ENCODE assay signal across 11 mouse cellular contexts in genomic region chr2:154538310-154538709, GRCm38 (mm10). TPM values are rescaled to one million over a fixed set of nuclear protein-coding genes. Genes with fewer than 3 reads are reported as not detected.
DNase-seq lines count a peak whose midpoint lies in the region; ATAC-seq and TF ChIP-seq lines count a peak whose summit lies in the region.
"Had no signal": no experiment of that assay in that cellular context is flagged by ENCODE, and none has a peak within 500 bp of the region (broad histone marks: within the 10 kb centered on the region; RNA-seq: fewer than 3 reads in every experiment).

No protein-coding gene starts in this region.

- DNase-seq in hindbrain, embryonic 11.5 days (ENCODE audit: low spot score) = no peak
- no peak for DNase-seq in hindbrain, embryonic 10.5 days (ENCODE audit: low spot score)
- DNase-seq in neural tube, embryonic 10.5 days (ENCODE audit: extremely low spot score, low spot score) = no peak
- DNase-seq in forebrain, postnatal 0 days = peak; percentile 44
- peak; percentile 65 to 83 for DNase-seq in right cerebral cortex, postnatal 10 days (ENCODE audit: low spot score in 2 of 2)
- no peak for DNase-seq in testis, postnatal 10 days (ENCODE audit: low spot score)
- DNase-seq in spleen, postnatal 36 days (ENCODE audit: low spot score in 2 of 2) = no peak
- DNase-seq: adrenal gland, postnatal 36 days had no signal

- H3K36me3 ChIP-seq in hindbrain, embryonic 11.5 days (ENCODE audit: control insufficient read depth, insufficient read depth, low read length) = peaks cover 8% of the 10 kb centered on the region
- peaks cover 65% of the 10 kb centered on the region for H3K36me3 ChIP-seq in hindbrain, embryonic 10.5 days
- H3K36me3 ChIP-seq in neural tube, embryonic 12.5 days = peaks cover 37% of the 10 kb centered on the region
- peaks cover 25% of the 10 kb centered on the region for H3K36me3 ChIP-seq in forebrain, postnatal 0 days (ENCODE audit: insufficient read depth)

- no peaks in the 10 kb centered on the region for H3K9me3 ChIP-seq in hindbrain, embryonic 11.5 days (ENCODE audit: control insufficient read depth, low read length)
- H3K9me3 ChIP-seq in hindbrain, embryonic 10.5 days = no peaks in the 10 kb centered on the region
- no peaks in the 10 kb centered on the region for H3K9me3 ChIP-seq in neural tube, embryonic 12.5 days
- H3K9me3 ChIP-seq in forebrain, postnatal 0 days (ENCODE audit: low read length) = no peaks in the 10 kb centered on the region

- H3K4me2 ChIP-seq in hindbrain, embryonic 11.5 days (replicated peaks; ENCODE audit: low read depth, low read length) = no peak overlapping the region
- H3K4me2 ChIP-seq in neural tube, embryonic 12.5 days (replicated peaks) = no peak overlapping the region
- H3K4me2 ChIP-seq in forebrain, postnatal 0 days (ENCODE audit: low read depth) = no peak overlapping the region

- no peak for ATAC-seq in hindbrain, embryonic 11.5 days (ENCODE audit: low FRiP score)
- ATAC-seq in neural tube, embryonic 12.5 days (ENCODE audit: low FRiP score, low read depth) = 0 out of 2 replicates have a peak, but pooled peaks have one; percentile 25
- ATAC-seq in forebrain, postnatal 0 days = peak; percentile 35; the same call in 1 of the 2 replicates

- TF ChIP-seq CTCF in forebrain, postnatal 0 days (IDR thresholded peaks at IDR 0.05; ENCODE audit: low read depth) = no peak

- peak overlapping the region; percentile 24; the same call in 1 of the 2 replicates for H3K27ac ChIP-seq in hindbrain, embryonic 11.5 days (ENCODE audit: low read depth, low read length)
- H3K27ac ChIP-seq in hindbrain, embryonic 10.5 days = no peak overlapping the region
- no peak overlapping the region for H3K27ac ChIP-seq in neural tube, embryonic 12.5 days
- peak overlapping the region; percentile 46 for H3K27ac ChIP-seq in forebrain, postnatal 0 days (ENCODE audit: low read depth, low read length)

- WGBS in hindbrain, embryonic 11.5 days = 70% methylated on average over 2 of the region's 2 CpGs
- 77% methylated on average over 2 of the region's 2 CpGs for WGBS in hindbrain, embryonic 10.5 days
- 67% methylated on average over 2 of the region's 2 CpGs for WGBS in neural tube, embryonic 12.5 days
- 18% methylated on average over 2 of the region's 2 CpGs for WGBS in forebrain, postnatal 0 days

- no peak overlapping the region for H3K4me3 ChIP-seq in hindbrain, embryonic 11.5 days (ENCODE audit: low read depth, low read length)
- no peak overlapping the region for H3K4me3 ChIP-seq in hindbrain, embryonic 10.5 days
- no peak overlapping the region for H3K4me3 ChIP-seq in neural tube, embryonic 12.5 days
- H3K4me3 ChIP-seq in forebrain, postnatal 0 days (ENCODE audit: low read depth, low read length) = no peak overlapping the region

- H3K27me3 ChIP-seq in hindbrain, embryonic 11.5 days (ENCODE audit: control insufficient read depth, insufficient read depth, low read length) = no peaks in the 10 kb centered on the region
- no peaks in the 10 kb centered on the region for H3K27me3 ChIP-seq in hindbrain, embryonic 10.5 days (ENCODE audit: insufficient read depth, poor library complexity, severe bottlenecking)
- no peaks in the 10 kb centered on the region for H3K27me3 ChIP-seq in neural tube, embryonic 12.5 days (replicated peaks)
- H3K27me3 ChIP-seq in forebrain, postnatal 0 days (ENCODE audit: insufficient read depth, low read length) = no peaks in the 10 kb centered on the region

- H3K4me1 ChIP-seq in hindbrain, embryonic 11.5 days (replicated peaks; ENCODE audit: control insufficient read depth, insufficient read depth, low read length) = no peaks in the 10 kb centered on the region
- H3K4me1 ChIP-seq in hindbrain, embryonic 10.5 days (replicated peaks) = peaks cover 11% of the 10 kb centered on the region
- peaks cover 20% of the 10 kb centered on the region; the same call in 1 of the 2 replicates for H3K4me1 ChIP-seq in neural tube, embryonic 12.5 days
- peaks cover 10% of the 10 kb centered on the region; the same call in 1 of the 2 replicates for H3K4me1 ChIP-seq in forebrain, postnatal 0 days (ENCODE audit: insufficient read depth)

- no peak overlapping the region for H3K9ac ChIP-seq in hindbrain, embryonic 11.5 days (ENCODE audit: low read depth, low read length)
- H3K9ac ChIP-seq in neural tube, embryonic 12.5 days = no peak overlapping the region
- 0 out of 2 replicates have a peak overlapping the region, but pooled peaks have one; percentile 3 for H3K9ac ChIP-seq in forebrain, postnatal 0 days

RNA-seq across cellular contexts. Expression of gene 1700003F12Rik, which starts 8.6 kb away (rescaled TPM):
- 2.5 and 3.0 TPM in 2 replicates for polyA plus RNA-seq in hindbrain, embryonic 11.5 days (2014; fragmentation: Nextera tagmentation; extraction: Ambion mirVana)
- polyA plus RNA-seq in hindbrain, embryonic 10.5 days (2016; fragmentation: Nextera tagmentation; extraction: Ambion mirVana) = 9.5 and 10.0 TPM in 2 replicates
- 2.2 and 3.2 TPM in 2 replicates for polyA plus RNA-seq in neural tube, embryonic 12.5 days (2016; fragmentation: Nextera tagmentation; extraction: Ambion mirVana)
- 1.7 and 6.4 TPM in 2 replicates for total RNA-seq in forebrain, postnatal 0 days (2014; rRNA removed)
- 2.8 and 3.2 TPM in 2 replicates for polyA plus RNA-seq in forebrain, postnatal 0 days (2015; fragmentation: Nextera tagmentation; extraction: Ambion mirVana)
- total RNA-seq: hematopoietic stem cell, adult 5-6 weeks had no signal

RNA-seq across cellular contexts. Expression of gene Actl10, which starts 13.3 kb away (rescaled TPM):
- polyA plus RNA-seq in hindbrain, embryonic 11.5 days (2014; fragmentation: Nextera tagmentation; extraction: Ambion mirVana) = 0.32 and 0.69 TPM in 2 replicates
- 0.60 and 1.3 TPM in 2 replicates for polyA plus RNA-seq in hindbrain, embryonic 10.5 days (2016; fragmentation: Nextera tagmentation; extraction: Ambion mirVana)
- polyA plus RNA-seq in neural tube, embryonic 12.5 days (2016; fragmentation: Nextera tagmentation; extraction: Ambion mirVana) = 0.47 and 1.0 TPM in 2 replicates
- total RNA-seq in forebrain, postnatal 0 days (2014; rRNA removed) = 0.15 and 0.48 TPM in 2 replicates
- polyA plus RNA-seq in forebrain, postnatal 0 days (2015; fragmentation: Nextera tagmentation; extraction: Ambion mirVana) = 0.13 TPM in 1 of 2 replicates, not detected in the other
- total RNA-seq: adrenal gland, postnatal 36 days; hematopoietic stem cell, adult 5-6 weeks had no signal
- polyA plus RNA-seq: small intestine, adult 2 months had no signal

RNA-seq across cellular contexts. Expression of gene Necab3, which starts 20.4 kb away (rescaled TPM):
- 10.8 and 12.5 TPM in 2 replicates for polyA plus RNA-seq in hindbrain, embryonic 11.5 days (2014; fragmentation: Nextera tagmentation; extraction: Ambion mirVana)
- polyA plus RNA-seq in hindbrain, embryonic 10.5 days (2016; fragmentation: Nextera tagmentation; extraction: Ambion mirVana) = 9.8 and 16.0 TPM in 2 replicates
- 15.6 and 18.2 TPM in 2 replicates for polyA plus RNA-seq in neural tube, embryonic 12.5 days (2016; fragmentation: Nextera tagmentation; extraction: Ambion mirVana)
- total RNA-seq in forebrain, postnatal 0 days (2014; rRNA removed) = 14.5 and 16.3 TPM in 2 replicates
- polyA plus RNA-seq in forebrain, postnatal 0 days (2015; fragmentation: Nextera tagmentation; extraction: Ambion mirVana) = 14.7 and 17.2 TPM in 2 replicates

RNA-seq across cellular contexts. Expression of gene E2f1, which starts 31.4 kb away (rescaled TPM):
- polyA plus RNA-seq in hindbrain, embryonic 11.5 days (2014; fragmentation: Nextera tagmentation; extraction: Ambion mirVana) = 13.0 and 16.9 TPM in 2 replicates
- 41.4 and 43.8 TPM in 2 replicates for polyA plus RNA-seq in hindbrain, embryonic 10.5 days (2016; fragmentation: Nextera tagmentation; extraction: Ambion mirVana)
- 29.9 and 30.8 TPM in 2 replicates for polyA plus RNA-seq in neural tube, embryonic 12.5 days (2016; fragmentation: Nextera tagmentation; extraction: Ambion mirVana)
- total RNA-seq in forebrain, postnatal 0 days (2014; rRNA removed) = 2.8 and 3.0 TPM in 2 replicates
- 4.7 and 4.9 TPM in 2 replicates for polyA plus RNA-seq in forebrain, postnatal 0 days (2015; fragmentation: Nextera tagmentation; extraction: Ambion mirVana)

Comparison
In these comparisons a context has a peak if more than half of its experiments do, and no peak if none do; other contexts are left out.
1. H3K27ac ChIP-seq: peak in hindbrain, embryonic 11.5 days (single experiment) and forebrain, postnatal 0 days (single experiment); none in hindbrain, embryonic 10.5 days (single experiment) and neural tube, embryonic 12.5 days (single experiment).
2. DNase-seq: peak in forebrain, postnatal 0 days (single experiment) and right cerebral cortex, postnatal 10 days (2 of 2); none in hindbrain, embryonic 11.5 days (single experiment), hindbrain, embryonic 10.5 days (single experiment), neural tube, embryonic 10.5 days (single experiment), testis, postnatal 10 days (single experiment) and spleen, postnatal 36 days (0 of 2).